Mouse (Mus musculus) lung, adult 2 months (tissue): ENCODE measurements around the gene Wnt7b.

ENCODE experiments used
- CTCF ChIP-seq: fragments of 200-500 bp; IDR thresholded peaks from 2 replicates; pipeline ENCODE4 v1.5.1; 2011; ENCODE audit warnings: mild to moderate bottlenecking, low read length, control low read depth; ENCODE audit not compliant: insufficient read depth
- POLR2A ChIP-seq: fragments of 200-500 bp; IDR thresholded peaks from 2 replicates; pipeline ENCODE4 v1.6.1; 2011; ENCODE audit warnings: low read depth, mild to moderate bottlenecking, control low read depth, low read length, borderline replicate concordance; ENCODE audit errors: extremely low read depth

GRCm38 (mm10) chr15:85568402-85568801, 13.9 kb downstream of the Wnt7b start:
- TF ChIP-seq POLR2A (no peak), CTCF (no peak)
